Mouse (Mus musculus) adipocyte (in vitro differentiated cells): Measurements from ENCODE around the gene Fbxw10.

Experiments
- DNase-seq: peaks from one replicate; pipeline ENCODE4 v3.0.0-alpha.2; 2016; ENCODE audit warnings: low spot score

Fbxw10 gene

DNA sequence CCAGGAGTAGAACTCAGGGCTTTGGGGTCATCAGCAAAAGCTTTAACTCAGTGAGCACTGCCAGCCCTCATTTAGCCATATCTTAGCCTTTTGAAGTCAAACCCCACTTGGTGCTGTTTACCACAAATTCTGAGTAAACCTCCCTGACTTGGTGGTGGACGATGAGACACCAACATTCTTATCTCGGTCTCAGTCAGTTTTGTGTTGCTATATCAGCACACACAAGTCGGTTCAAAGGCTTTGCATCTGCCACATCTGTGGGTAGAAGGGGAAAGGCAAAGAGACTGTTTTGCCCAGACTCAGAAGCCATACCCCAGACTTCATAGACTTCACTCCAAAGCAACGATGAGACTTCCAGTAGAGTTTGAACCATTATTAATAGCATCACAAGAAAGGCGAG lies 2.3 kb upstream of the Fbxw10 start:
- DNase-seq = no peak

DNA sequence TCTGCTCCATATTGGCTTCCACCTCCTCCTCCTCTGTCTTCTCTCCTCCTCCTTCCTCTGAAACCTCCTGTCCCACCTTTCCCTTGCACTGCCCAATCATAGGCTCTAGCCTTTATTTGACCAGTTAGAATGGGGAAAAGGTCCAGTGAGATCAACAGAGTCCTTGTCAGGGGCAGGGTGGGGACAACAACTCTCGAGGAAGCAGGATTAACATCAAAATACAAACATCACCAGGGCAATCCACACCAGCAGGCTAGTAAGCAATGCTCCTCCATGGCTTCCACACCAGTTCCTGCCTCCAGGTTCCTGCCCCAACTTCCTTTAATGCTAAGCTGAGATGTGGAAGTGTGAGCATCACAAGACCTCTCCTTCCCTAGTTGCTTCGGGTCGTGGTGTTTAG lies 1.1 kb upstream of the Fbxw10 start:
- DNase-seq = no peak

DNA sequence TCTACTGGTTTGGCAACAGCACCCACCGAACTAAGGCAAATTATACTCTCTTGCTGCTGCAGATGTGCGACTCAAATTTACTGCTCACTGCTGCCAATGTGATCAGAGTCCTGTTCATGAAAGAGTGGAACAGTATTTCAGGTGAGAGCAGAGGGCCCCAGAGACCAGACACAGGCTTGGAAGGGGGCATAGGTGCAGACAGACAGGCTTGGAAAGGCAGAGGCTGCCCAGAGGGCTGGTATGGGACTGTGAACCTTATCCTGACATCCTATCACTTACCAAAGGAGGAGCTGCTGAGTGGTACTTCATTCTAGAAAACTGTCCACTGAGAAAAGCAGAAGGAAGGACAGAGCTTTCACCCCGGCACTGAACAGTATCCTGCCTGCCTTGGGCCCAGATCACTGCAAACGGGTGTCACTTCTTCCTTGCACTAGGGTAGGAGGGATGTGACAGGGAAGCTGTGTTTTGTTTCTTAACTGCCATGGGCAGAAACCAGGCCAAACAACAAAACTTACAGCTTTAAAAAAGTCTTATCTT lies 854 bp downstream of the Fbxw10 start:
- DNase-seq = no peak

DNA sequence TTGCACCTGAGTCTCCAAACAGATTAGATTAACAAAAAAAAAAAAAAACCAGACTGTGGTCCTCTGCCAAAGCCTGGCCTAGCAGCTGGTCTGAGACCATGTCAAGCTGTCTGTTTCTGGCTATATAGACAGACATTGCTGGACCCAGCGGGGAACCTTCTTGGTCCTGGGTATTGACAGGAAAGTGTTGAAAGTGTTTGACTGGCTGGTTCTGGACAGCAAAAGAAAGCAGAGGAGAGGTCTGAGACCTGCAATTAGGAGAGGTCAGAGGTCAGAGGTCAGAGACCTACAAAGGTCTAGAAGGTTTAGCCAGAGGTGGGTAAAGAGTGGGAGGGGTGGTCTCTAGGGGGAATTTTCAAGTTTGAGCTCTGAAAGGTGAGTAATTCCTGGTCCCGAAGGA lies 1.4 kb downstream of the Fbxw10 start:
- DNase-seq = no peak

DNA sequence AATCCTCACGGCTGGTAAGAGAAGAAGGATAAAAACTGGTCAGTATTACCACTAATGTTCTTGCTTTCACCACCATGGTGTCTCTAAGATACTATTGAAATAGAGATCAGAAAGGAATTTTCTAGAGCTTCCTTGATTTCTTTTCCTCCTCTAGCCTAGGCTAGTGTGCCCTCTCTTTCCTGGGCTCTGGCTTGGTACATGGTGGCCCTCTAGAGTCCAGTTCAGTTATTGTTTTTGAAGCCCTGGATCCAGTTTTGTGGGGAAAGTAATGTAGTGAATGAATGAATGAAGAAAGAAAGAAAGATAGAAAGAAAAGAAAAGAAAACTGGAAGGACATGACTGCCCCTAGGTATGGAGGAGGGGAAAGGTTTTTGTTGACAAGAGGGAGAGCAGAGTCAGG lies 4.3 kb downstream of the Fbxw10 start:
- peak; percentile 69 for DNase-seq

DNA sequence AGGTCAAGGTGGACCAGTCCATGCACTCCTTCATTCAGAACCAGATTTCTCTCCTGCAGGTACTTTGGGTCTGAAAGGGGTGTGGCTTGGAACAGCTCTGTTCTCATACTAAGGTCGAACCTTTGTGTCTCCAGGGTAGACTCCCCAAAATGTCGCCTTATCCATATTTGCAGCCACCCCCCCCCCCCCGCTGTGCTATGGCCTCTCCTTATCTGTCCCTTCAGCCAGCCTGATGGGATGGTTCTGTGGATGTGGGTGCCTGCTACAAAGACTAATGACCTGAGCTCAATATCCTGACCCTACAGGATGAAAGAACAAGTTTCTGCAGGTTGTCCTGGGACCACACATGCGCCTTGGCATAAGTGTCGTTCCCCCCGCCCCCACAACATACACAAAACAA lies 6.5 kb downstream of the Fbxw10 start:
- no peak for DNase-seq

DNA sequence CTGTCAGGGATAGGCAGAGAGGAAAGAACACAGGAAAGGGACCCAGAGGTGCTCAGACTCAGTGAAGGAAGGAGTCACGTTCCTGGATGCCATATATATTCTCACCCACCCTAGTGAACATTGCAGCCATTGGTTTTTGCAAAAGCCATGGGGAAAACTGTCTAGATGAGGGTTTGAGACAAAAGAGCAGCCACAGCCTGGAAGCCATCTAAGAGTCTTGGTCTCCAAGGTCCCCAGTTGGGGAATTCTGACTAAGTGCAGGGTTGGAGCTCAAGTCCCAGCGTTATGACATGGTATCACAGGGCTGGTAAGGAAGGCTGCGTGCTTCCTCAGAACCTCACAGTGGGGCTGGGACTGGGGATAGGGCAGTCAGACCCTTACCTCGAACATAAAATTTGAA lies 18.7 kb downstream of the Fbxw10 start:
- no peak for DNase-seq

DNA sequence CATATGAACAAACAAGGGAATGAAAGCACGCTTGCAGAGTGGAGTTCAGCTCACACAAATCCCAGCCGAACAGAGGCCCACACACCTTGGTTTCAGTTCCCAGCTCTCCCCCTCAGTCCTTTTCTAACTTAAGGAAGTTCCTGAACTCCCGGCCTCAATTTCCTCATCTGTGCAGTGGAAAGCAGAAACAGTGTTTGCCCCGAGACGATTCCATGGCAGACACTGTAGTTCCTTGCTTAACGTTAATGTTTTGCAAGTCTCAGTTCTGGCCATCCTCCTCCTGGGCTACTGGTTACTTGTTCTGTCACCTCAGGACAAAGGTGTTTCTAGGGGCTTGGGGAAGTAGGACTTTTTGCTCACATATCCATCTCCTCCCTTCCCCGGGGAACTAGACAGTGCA lies 19.8 kb downstream of the Fbxw10 start:
- DNase-seq = no peak

DNA sequence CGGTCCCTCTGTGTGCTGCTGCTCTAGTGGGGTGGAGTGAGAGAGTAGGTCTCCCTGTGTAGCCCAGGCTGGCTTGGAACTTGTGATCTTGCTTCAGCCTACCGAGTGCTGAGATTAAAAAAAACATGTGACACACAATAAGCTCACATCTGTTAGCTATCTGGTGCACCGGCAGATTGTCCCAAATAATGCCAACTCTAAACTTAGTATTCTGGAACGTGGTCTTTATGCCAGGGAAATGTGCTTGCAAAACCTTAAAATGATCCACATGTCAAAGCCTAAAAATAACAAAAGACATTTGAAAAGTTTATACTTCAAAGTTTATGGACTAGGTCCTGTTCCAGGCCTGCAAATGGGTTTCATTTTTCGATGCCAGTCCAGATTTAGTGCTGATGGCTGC lies 22.3 kb downstream of the Fbxw10 start:
- DNase-seq = peak; percentile 24

DNA sequence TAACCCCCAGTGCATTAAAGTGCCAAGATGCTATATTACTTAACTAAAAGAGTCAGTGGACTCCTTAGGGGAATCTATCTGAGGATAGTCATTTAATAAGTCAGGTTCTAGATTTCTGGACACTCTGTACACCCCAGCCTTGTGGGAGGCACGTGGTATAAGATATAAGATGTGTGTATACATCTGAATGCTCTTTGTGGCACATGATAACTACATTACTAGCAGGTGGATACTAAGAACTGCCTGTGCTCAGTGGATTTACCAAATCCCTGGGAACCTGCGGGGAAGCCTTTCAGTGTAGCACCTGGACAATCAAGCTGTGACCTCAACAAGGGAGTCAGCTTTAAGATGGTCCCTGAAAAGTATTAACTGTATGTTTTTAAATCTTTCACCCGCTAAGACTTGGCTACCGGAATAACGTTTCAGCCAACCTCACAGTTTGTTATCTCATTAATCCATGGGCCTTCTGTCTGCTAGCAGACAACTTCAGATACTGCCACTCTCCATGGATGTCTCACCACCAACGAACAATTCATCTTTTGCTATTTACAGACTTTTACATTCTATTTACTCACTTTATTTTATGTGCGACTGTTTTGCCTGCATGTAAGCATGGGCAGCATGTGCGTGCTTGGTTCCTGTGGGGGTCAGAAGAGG lies 23.0 kb downstream of the Fbxw10 start:
- DNase-seq = no peak

DNA sequence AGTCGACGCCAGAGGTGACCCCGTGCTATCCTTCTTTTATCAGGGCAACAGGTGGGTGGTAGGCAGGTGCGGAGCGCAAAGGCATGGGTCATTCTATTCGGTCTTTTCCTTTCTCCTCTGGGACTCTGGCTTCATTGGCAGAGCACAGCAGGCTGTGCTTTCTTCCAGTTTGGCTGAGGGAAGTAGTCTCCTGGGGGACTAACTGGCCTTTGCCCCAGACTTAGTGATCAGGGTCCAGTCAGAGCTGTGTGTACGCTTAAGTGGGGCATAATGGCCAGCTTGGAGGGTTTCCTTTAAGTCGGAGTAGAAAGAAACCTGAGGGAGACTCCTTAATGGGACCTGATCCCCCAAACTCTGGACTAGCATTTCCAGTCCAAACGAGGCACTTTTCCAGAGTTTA lies 26.6 kb downstream of the Fbxw10 start:
- DNase-seq = no peak

DNA sequence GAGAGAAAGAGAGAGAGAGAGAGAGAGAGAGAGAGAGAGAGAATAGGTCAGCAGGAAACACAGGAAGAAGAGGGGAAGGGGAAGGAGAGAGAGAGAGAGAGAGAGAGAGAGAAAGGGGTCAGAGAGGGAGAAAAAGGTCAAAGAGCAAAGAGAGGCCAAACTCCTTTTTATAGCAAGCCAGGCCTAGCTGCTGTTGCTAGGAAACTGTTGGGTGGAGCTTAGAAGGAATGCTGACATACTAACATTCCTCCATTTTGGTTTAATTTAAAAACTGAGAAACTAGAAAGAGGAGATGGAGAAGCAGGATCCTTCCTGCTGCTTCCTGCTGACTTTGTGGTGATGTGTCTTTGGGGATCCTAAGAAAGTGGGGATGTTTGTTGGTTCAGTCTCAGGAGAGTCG lies 28.8 kb downstream of the Fbxw10 start:
- no peak for DNase-seq

DNA sequence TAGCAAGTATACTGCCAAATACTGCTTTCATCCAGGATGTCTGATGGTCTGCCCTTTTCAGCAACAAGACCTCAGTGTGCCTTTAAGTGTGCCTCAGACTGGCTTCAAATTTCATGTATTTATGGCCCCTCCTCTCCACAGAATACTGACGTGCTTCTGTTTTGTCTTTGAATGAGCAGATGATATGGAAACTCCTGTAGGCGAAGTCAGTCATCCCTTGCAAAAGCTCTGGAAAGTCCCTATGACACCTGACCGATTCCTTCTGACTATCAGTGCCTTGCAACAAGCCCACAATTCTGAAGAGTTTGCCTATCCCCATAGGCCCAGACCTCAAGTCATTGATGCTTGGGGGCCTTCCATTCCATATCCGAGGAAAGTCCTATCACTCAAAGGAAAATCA lies 29.6 kb downstream of the Fbxw10 start:
- no peak for DNase-seq

DNA sequence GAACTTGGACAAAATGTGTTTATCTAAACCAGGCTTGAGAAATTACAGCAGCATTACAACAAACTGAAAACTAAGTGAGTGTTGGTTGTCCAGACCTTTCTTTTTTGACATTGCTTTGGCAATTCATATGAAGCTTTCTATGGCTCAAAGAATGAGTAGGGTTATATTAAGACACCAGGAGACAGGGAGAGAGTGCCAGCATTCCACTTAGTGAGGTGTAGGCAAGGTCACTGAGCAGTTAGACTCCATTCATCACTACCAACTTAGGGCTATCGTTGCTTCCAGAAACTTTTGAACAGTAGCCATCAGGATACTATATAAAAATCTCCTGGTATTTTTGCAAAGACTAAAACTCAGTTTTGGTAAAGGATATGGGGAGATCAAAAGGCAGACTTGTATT lies 30.5 kb downstream of the Fbxw10 start:
- DNase-seq = no peak

DNA sequence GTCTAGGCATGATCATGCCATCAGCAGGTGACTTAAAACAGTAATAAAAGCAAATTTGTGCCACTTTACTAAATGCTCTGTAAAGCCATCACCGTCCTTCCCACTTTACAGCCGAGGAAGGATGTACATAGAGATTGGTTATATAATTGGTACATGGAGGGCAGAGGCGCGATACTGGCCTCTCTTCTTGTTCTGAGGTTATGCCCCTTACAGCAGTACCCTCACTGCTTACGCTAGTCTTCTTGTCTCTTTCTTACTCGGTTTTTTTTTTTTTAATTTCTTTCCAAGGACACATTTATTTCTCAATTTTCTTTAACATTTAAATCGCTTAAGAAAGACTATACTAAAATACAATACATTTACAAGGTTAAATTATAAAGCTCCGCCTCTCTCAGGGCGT lies 31.9 kb downstream of the Fbxw10 start:
- DNase-seq = no peak

DNA sequence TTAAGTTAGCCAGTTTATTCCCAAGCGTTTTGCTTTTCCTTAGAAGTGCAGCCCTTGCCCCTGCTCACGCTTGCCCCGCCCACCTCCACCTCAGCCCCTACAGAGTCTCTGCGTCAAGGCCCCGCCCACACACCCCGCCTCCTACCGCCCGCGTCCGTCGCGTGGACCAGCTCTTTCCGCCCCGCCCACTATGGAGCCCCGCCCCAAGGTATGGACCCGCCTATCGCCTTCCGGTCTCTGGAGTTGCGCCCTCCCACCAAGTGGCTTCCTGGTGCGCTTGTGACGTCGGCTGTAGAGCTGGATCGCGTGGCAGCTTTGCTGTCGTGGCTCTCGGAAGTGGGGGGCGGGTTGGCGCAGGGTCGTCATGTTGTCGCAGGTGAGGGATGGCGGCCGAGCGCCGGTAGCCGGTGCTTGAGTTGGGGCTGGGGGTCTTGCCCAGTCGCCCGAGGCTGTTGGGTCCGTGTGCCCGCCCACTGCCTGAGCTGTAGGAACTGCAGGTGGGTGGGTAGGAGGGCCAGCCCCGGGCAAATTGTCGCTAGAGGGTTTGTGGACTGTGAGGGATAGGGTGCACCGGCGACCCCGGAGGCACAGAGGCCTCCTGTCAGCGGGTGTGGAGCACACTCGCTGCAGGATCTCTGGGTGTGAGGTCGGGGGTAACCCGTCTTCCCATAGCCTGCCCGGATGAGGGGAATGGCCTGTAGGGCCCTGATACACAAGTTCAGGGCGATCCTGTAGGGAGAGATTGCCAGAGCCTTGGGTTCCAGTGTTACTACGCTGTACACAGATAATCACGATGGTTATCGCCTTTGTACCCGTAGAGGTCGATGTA lies 32.6 kb downstream of the Fbxw10 start, which contains the start of gene Tvp23b:
Tvp23b (plus strand) TSS at position 236 of the 829 bp plus-strand sequence.
- peak; percentile 98 for DNase-seq

DNA sequence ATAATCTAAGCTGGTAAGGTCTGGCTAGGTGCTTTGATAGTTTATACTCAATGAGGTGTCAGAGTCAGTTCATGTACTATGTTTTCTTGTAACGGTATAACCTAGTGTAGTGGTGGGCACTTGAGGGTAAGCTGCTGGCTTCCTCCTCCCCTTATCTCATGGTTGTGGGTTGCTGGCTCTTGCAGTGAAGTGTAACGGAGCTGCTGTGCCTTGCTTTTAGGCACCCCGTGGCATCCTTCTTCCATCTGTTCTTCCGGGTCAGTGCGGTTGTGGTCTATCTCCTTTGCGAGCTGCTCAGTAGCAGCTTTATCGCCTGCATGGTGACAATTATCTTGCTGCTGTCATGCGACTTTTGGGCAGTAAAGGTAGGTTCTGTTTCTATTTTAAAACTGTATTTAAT lies 36.5 kb downstream of the Fbxw10 start:
- DNase-seq = no peak

DNA sequence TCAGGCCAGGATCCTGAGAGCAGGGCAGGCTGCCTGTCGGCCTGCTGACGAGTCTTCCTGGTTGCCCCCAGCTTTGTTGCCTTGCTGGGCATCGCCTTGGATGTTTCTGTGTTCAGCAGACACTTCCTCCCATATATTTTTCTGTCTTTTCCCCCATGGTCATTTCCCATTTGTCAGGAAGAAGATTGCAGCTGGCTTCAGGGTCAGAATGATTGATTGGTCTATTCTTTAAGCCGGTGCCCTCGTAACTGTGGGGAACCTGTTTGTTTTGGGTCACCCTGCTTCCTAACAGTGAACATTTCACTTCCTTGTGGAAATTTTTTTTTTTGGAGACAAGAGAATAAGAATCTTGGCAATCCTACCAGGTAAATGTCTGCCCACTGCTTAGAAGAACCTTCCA lies 38.5 kb downstream of the Fbxw10 start:
- DNase-seq = no peak

DNA sequence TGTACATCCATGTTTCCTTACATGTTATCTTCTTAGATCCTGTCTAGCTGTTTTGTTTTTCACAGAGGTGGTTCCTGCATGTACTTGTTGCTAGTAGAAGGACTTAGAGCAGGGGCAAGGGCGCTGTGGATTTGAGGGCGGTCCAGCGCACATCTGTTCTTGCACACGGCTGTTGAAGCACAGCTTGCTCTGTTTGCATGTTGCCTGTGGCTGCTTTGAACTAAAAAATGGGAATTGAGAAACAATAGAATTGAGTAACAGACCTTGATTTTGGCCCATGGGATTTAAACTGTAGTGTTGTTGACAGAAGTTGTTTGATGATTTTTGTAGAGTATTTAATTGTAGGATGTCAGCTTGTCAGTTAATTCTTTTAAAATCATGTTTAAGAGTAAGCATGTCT lies 43.9 kb downstream of the Fbxw10 start:
- DNase-seq = no peak

DNA sequence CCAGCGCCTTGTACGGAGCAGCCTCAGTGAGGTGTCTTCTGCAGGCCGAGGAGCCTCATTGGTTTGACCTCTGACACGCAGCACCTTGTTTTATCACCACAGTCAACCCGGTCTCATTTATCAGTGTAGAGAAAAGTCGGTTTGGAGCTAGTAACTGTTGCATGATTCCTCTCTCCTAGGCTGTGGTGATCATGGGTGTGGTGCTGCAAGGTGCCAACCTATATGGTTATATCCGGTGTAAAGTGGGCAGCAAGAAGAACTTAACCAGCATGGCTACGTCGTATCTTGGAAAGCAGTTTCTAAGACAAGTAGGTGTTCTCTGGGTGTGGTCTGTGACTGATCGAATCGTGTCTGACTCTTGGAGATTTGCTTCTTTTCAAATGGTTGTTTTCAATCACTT lies 44.9 kb downstream of the Fbxw10 start:
- DNase-seq = no peak

DNA sequence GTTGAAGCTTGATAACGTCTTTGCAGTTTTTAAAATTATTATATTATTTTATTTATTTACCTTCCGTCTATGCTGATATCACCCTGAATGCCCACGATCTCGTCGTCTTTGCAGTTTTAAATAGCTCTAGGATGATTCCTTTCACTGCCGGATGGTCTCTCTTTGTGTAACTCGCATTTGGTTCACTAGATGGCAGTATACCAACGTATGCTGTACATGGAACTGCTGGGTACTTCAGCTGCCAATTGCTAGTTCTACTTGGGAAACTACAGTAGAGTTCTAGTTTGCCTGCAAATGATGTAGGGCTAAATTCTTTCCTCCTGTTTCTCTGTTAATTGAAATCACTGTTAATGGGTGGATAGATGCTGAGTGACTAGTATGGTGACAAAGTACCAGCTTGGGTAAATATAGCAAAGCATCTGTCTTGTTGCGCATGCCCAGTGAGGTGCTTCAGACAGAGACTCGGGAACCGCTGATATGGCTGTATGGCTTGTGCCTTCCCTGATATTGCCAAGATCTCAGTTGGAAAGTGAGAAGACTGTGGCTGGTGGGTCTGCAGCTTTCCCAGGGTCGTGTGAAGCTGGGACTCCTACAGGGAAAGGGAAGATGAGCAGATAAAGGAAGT lies 54.9 kb downstream of the Fbxw10 start:
- DNase-seq = peak; percentile 91

DNA sequence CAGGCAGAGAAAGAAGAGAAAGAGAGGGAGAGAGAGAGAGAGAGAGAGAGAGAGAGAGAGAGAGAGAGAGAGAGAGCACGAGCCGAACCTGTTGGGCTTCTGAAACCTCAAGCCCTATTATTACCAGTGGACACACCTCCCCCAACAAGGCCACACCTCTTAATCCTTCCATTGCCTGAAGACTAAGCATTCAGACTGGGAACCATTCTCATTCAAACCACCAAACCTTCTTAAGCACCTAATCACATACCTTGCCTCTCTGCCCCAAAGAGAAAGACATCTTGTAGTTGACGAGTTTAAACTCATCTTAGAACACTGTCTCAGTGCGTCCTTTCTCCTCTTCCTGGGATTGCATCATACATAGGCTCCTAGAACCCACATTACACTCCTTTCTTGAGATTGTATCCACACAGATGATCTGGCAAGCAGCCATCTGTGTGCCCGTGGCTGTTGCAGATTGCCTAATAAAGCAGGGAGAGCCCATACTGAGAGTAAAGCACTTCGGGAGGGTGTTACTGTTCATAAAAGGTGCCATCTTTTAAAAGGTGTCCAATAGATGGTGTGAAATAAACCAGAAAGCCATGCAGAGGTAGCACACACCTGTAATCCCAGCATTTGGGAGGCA lies 57.1 kb downstream of the Fbxw10 start:
- DNase-seq = peak; percentile 52
